Mouse (Mus musculus): ENCODE measurements around the gene Fggy.

DNA sequence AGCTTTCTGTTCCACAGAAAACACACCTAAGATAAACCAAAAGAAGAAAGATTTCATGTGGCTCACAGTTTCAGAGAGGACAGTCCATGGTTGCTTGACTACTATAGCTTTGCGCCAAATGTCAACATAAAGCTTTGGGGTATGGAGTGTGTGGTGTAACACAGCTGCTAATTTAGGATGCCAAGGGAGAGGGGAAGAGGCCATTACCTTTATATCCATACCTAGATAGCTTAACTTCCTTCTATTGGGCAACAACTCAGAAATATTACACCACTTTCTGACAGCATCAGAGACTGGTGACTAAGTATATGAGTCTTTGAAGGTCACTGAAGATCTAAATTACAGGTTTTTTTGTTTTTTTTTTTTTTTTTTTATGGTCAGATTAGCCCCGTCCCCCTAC is 169.1 kb downstream of the Fggy start:
- no peak for TF ChIP-seq CTCF (IDR thresholded peaks at IDR 0.05; ENCODE audit: low read depth, low read length)
- no peak for TF ChIP-seq POLR2A (IDR thresholded peaks at IDR 0.05; ENCODE audit: insufficient read depth, low read length)
- TF ChIP-seq EP300 (IDR thresholded peaks at IDR 0.05; ENCODE audit: insufficient read depth, low read depth, low read length) = no peak

Measured in ES-Bruce4 (cell line).